Mouse (Mus musculus): ENCODE results near the gene Akap6. TPM values are rescaled to one million over a fixed set of nuclear protein-coding genes. Genes with fewer than 3 reads are reported as not detected.

The Akap6 gene
- total and polyA plus RNA-seq, 3 experiments: 0.12 to 0.42 (median 0.33) TPM

DNA sequence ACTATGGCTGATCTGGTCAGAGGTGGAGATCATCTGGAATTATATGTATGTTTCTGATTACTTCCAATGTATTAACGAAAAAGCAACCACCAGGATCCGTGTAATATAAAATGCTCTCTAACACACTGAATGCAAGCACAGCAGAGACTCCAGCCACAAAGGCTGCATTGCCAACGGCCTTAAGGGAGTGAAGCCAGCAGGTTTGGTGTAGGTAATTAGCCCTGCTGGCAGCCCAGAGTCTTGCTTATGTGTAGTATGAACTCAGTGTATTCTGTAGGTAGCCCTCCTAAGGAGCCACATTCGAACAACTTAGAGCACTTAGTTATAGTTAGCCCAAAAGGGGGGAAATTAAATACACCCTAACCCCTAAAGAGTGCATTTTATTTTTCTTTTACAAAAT lies 426.1 kb downstream of the Akap6 start:
- H3K27ac ChIP-seq (ENCODE audit: insufficient read depth, low read depth): no peak overlapping the region
- H3K4me3 ChIP-seq (replicated peaks in 1 of 3; ENCODE audit: low read depth in 2 of 3, low read length in 2 of 3, poor library complexity in 1 of 3): no peak overlapping the region
- no peaks in the 10 kb centered on the region for H3K36me3 ChIP-seq (replicated peaks in 1 of 2; ENCODE audit: control insufficient read depth in 1 of 2, insufficient read depth in 1 of 2, low read length in 1 of 2)
- no peaks in the 10 kb centered on the region for H3K27me3 ChIP-seq (replicated peaks)
- DNase-seq (ENCODE audit: extremely low read depth): no peak
- no peak overlapping the region for H3K9ac ChIP-seq (ENCODE audit: insufficient read depth, low read depth)
- H3K4me1 ChIP-seq (ENCODE audit: control insufficient read depth in 1 of 2, insufficient read depth in 2 of 2): no peaks in the 10 kb centered on the region
- in situ Hi-C loops (cut with MboI; ENCODE audit: low pct_ligation_motif_present, low pct_unique_long_range_greater_than_20kb, low sequenced_read_pairs) (no loop called here), dilution Hi-C loops (cut with MboI; ENCODE audit: extremely low pct_ligation_motif_present, extremely low pct_unique_long_range_greater_than_20kb, low sequenced_read_pairs) (no loop called here)
- peaks cover 5% of the 10 kb centered on the region for H3K9me3 ChIP-seq (replicated peaks; ENCODE audit: low read length)
- no peaks in the 10 kb centered on the region for H3K79me2 ChIP-seq (replicated peaks; ENCODE audit: control insufficient read depth, extremely low read depth, insufficient read depth, poor library complexity, severe bottlenecking)
- no peak for TF ChIP-seq ZC3H11A (IDR thresholded peaks at IDR 0.05; ENCODE audit: low read depth, low read length)
- TF ChIP-seq ZKSCAN1 (IDR thresholded peaks at IDR 0.05; ENCODE audit: borderline replicate concordance, low read depth, low read length): no peak
- TF ChIP-seq MAZ (IDR thresholded peaks at IDR 0.05; ENCODE audit: low read depth, low read length): no peak
- no peak for TF ChIP-seq POLR2AphosphoS2 (IDR thresholded peaks at IDR 0.05; ENCODE audit: low read depth, low read length)
- TF ChIP-seq USF1 (IDR thresholded peaks at IDR 0.05; ENCODE audit: low read depth, low read length): no peak
- no peak for TF ChIP-seq ZNF384 (IDR thresholded peaks at IDR 0.05; ENCODE audit: low read depth, low read length)
- H3K4me2 ChIP-seq (ENCODE audit: insufficient read depth, low read depth, poor library complexity, severe bottlenecking): no peak overlapping the region

DNA sequence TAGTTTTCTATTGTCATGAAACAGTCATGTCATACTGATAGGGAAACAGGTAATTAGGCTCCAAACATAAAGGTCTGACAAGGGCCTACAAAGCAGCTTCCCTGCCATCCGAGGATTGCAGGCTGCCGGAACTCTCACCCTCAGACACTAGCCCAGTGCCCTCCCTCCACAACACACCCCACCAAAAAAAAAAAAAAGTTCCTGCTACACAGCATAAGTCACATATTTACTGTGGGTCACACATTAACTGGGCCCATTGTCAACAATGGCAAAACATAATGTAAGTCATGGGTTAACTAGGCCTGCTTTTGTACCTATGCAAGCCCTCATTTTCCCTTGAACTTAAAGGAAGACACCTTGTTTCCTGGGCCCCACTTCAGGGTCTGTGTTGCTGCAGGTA lies 435.0 kb downstream of the Akap6 start:
- no peaks in the 10 kb centered on the region for H3K79me2 ChIP-seq (replicated peaks; ENCODE audit: control insufficient read depth, extremely low read depth, insufficient read depth, poor library complexity, severe bottlenecking)

DNA sequence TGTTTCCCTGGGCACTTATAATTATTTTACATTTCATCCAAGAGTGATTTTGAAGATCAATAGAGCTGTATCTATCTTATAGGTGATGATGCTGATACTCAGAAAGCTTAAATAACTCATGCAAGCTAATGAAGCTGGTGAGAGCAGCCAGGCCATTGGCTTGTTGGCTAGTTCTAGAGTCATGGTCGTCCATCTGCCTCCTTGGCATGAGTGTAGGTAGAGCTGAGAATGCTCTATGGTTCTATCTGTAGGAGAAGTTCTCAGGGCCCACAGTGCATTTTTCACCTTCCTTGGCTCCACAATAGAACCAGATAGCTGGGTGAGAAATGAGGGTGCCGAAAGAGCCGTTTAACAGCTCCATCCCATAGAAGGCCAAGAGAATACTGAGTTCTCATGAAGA lies 438.1 kb downstream of the Akap6 start:
- no peak for DNase-seq (ENCODE audit: extremely low read depth)
- no peak overlapping the region for H3K4me3 ChIP-seq (replicated peaks in 1 of 3; ENCODE audit: low read depth in 2 of 3, low read length in 2 of 3, poor library complexity in 1 of 3)
- H3K4me1 ChIP-seq (ENCODE audit: control insufficient read depth in 1 of 2, insufficient read depth in 2 of 2): peaks cover 0 to 3% of the 10 kb centered on the region in 2 experiments; a peak in 2 of 4 replicates
- H3K27ac ChIP-seq (ENCODE audit: insufficient read depth, low read depth): no peak overlapping the region
- no peaks in the 10 kb centered on the region for H3K36me3 ChIP-seq (replicated peaks in 1 of 2; ENCODE audit: control insufficient read depth in 1 of 2, insufficient read depth in 1 of 2, low read length in 1 of 2)
- dilution Hi-C loops (cut with MboI; ENCODE audit: extremely low pct_ligation_motif_present, extremely low pct_unique_long_range_greater_than_20kb, low sequenced_read_pairs) (no loop called here), in situ Hi-C loops (cut with MboI; ENCODE audit: low pct_ligation_motif_present, low pct_unique_long_range_greater_than_20kb, low sequenced_read_pairs) (no loop called here)
- no peaks in the 10 kb centered on the region for H3K9me3 ChIP-seq (replicated peaks; ENCODE audit: low read length)
- H3K4me2 ChIP-seq (ENCODE audit: insufficient read depth, low read depth, poor library complexity, severe bottlenecking): no peak overlapping the region
- H3K27me3 ChIP-seq (replicated peaks): no peaks in the 10 kb centered on the region
- H3K79me2 ChIP-seq (replicated peaks; ENCODE audit: control insufficient read depth, extremely low read depth, insufficient read depth, poor library complexity, severe bottlenecking): no peaks in the 10 kb centered on the region
- TF ChIP-seq MAX (IDR thresholded peaks at IDR 0.05; ENCODE audit: low read length): no peak
- no peak for TF ChIP-seq ZKSCAN1 (IDR thresholded peaks at IDR 0.05; ENCODE audit: borderline replicate concordance, low read depth, low read length)
- no peak for TF ChIP-seq IRF4 (IDR thresholded peaks at IDR 0.05; ENCODE audit: low read depth, low read length)
- no peak for TF ChIP-seq SIN3A (IDR thresholded peaks at IDR 0.05; ENCODE audit: low read length)
- TF ChIP-seq CHD1 (IDR thresholded peaks at IDR 0.05; ENCODE audit: low read depth, low read length): no peak
- TF ChIP-seq USF2 (conservative IDR thresholded peaks at IDR 0.05; ENCODE audit: low read depth, low read length): no peak
- TF ChIP-seq POLR2AphosphoS2 (IDR thresholded peaks at IDR 0.05; ENCODE audit: low read depth, low read length): no peak
- TF ChIP-seq CHD2 (IDR thresholded peaks at IDR 0.05; ENCODE audit: low read length): no peak
- no peak overlapping the region for H3K9ac ChIP-seq (ENCODE audit: insufficient read depth, low read depth)

More for the DNA sequence above, 435.0 kb downstream of the Akap6 start:
- Histone ChIP-seq H3K27ac (ENCODE audit: insufficient read depth, low read depth) (no peak overlapping the region), H3K4me1 (ENCODE audit: control insufficient read depth in 1 of 2, insufficient read depth in 2 of 2) (peaks cover 3% of the 10 kb centered on the region in 2 experiments; a peak in 3 of 4 replicates), H3K4me3 (replicated peaks in 1 of 3; ENCODE audit: low read depth in 2 of 3, low read length in 2 of 3, poor library complexity in 1 of 3) (no peak overlapping the region), H3K9ac (ENCODE audit: insufficient read depth, low read depth) (no peak overlapping the region), H3K4me2 (ENCODE audit: insufficient read depth, low read depth, poor library complexity, severe bottlenecking) (no peak overlapping the region), H3K9me3 (replicated peaks; ENCODE audit: low read length) (no peaks in the 10 kb centered on the region), H3K36me3 (replicated peaks in 1 of 2; ENCODE audit: control insufficient read depth in 1 of 2, insufficient read depth in 1 of 2, low read length in 1 of 2) (no peaks in the 10 kb centered on the region), H3K27me3 (replicated peaks) (no peaks in the 10 kb centered on the region)
- DNase-seq (ENCODE audit: extremely low read depth): no peak
- dilution Hi-C loops (cut with MboI; ENCODE audit: extremely low pct_ligation_motif_present, extremely low pct_unique_long_range_greater_than_20kb, low sequenced_read_pairs): no loop called here
- in situ Hi-C loops (cut with MboI; ENCODE audit: low pct_ligation_motif_present, low pct_unique_long_range_greater_than_20kb, low sequenced_read_pairs): no loop called here
- TF ChIP-seq IRF4 (IDR thresholded peaks at IDR 0.05; ENCODE audit: low read depth, low read length) (no peak), SMC3 (IDR thresholded peaks at IDR 0.05; ENCODE audit: low read depth, low read length) (no peak), MYC (IDR thresholded peaks at IDR 0.05; ENCODE audit: low read depth, low read length) (no peak), MAZ (IDR thresholded peaks at IDR 0.05; ENCODE audit: low read depth, low read length) (no peak), USF1 (IDR thresholded peaks at IDR 0.05; ENCODE audit: low read depth, low read length) (no peak), CHD2 (IDR thresholded peaks at IDR 0.05; ENCODE audit: low read length) (no peak), GABPA (IDR thresholded peaks at IDR 0.05; ENCODE audit: insufficient replicate concordance, low read depth, low read length) (no peak), EP300 (IDR thresholded peaks at IDR 0.05; ENCODE audit: low read length) (no peak), POLR2AphosphoS2 (IDR thresholded peaks at IDR 0.05; ENCODE audit: low read depth, low read length) (no peak), KAT2A (IDR thresholded peaks at IDR 0.05; ENCODE audit: insufficient replicate concordance, low read length) (no peak)
